Mouse (Mus musculus): Measurements from ENCODE around the gene Fancc.
A peak's percentile ranks its signal among the peaks of the same experiment; 100 is the strongest.
"Not testable (repeated sequence)": the region's sequence is repeated elsewhere in the genome, so short reads cannot be mapped to it uniquely, and the experiment has no call there.

The Fancc gene

DNA sequence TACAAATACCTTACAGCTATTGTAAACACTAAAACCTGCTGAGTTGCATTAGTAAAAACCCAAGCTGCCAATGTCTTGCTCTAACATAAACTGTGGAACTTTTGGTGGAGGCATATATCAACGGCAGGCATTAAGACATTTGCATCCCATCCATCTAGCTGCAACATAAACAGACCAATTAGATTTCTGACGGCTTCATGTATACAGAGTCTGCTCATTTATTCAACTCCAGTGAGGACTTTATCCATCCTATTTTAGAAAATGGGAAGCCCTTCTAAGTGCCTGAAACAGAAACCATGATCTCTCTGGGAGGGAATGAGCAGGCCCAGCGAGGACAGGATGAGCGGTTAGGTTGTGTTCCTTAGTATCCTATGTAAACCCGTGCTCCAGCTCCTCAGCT is 18.5 kb upstream of the Fancc start:
- no peak for DNase-seq (ENCODE audit: low spot score in 2 of 2)

DNA sequence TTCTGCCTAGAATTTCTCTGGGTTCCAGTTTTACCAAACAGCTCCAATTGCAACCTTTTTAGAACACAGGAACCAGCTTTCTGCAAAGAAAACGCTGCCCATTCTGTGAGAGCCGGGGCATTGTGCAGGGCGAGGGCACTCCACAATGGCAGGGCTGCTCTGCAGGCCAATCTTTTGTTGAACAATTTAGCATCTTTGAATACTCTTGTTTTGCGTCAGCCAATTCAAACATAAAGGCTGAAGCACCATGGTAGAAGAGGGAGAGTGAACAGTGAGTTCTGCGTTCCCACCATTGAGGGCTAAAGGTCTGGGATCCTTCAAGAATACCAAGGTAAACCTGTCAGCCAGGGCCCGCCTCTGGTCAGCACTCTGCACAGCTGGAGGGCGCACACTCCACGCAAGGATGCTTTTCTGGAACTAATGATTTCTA is 17.9 kb upstream of the Fancc start:
- DNase-seq (ENCODE audit: low spot score in 2 of 2), result no peak

DNA sequence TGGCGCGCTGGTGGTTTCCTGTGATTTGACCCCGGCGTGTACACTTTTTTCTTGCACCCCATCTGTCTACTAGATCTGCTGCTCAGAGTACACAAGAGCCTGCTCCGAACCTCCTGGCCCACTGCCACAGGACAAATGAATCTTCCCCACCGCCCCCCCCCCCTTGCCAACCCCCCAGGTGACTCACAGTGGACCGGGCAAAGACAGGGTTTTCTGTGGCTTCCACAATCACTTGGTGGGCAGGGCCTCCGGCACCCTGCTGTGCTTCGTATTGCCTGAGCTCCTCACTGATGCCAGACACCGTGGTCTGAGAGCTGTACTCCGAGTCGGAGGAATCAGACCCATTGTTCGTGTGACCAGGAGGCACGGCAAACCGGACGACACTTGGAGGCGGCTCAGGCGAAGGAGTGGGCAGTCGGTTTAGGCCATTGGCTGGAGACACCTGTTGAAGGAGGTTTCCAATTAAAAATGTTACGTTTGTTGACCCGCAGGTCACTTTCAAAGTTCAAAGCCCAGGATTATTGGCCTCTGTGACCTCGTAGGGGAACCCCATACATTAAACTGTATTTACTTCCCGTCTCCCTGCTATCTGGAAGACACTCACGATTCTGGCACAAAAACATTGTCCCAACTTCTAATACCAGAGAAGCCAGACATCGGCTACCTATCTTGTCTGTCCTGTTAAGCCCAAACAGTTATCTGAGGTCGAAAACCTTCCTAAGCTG is 16.5 kb upstream of the Fancc start:
- no peak for DNase-seq (ENCODE audit: low spot score in 2 of 2)

DNA sequence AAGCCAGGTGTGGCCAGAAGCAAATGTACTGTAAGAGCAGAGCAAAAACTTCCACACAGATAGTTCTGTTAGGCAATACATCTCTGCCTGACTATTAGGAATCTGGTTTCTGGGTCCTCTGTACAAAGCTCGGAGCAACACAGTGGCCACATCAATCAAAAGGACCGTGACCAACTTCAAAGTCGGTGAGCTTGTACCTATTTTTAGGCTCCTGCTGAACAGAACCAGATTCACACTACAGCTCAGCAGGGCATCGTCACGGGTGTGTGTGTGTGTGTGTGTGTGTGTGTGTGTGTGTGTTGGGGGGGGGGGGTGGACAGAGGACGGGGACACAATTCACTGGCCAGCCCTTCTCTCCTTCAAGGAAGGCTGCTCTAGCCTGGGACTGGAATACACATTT is 15.3 kb upstream of the Fancc start:
- DNase-seq (ENCODE audit: low spot score in 2 of 2), result no peak

DNA sequence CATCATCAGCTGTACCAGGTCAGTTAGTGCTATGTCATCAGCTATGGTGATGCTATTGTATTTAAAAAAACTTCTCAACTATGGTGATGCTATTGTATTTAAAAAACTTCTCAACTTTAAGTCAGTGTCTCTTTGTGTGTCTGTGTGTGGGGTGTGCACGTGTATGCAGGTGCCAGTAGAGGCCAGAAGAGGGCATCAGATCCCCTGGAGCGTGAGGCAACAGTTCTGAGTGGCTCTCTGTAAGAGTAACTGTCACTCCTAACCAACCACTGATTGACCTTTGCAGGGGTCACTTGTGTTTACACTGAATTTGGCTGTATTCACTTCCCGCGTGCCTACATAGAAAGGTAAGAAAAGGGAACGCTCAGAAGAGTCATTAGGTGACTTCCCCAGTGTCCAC is 10.7 kb upstream of the Fancc start:
- DNase-seq (ENCODE audit: low spot score in 2 of 2), result no peak

DNA sequence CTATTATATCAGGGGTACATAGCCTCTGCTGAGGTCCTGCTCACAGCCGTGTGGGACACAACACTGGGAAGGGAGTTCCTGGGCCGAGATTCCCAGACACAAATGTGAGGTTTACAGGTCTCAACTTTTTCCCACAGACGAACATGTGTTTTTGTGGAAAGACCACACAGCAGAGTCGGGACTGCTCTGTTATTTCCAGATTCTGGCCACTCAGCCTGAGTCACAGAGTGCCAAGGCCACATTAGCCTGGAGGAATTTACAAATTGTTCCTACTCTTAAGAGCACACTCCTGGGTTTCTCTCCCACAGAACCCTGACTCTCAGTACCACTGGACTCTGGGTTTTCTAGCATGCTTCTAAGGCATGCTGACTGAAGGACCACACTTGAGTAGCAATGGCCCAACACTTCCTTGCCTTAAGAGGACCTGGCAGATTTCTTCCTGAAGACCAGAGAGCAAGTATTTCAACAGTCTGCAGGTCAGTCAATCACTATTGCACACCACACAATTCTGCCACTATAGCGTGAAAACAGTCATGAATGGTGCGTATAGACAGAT is 10.0 kb upstream of the Fancc start:
- DNase-seq (ENCODE audit: low spot score in 2 of 2), result no peak

DNA sequence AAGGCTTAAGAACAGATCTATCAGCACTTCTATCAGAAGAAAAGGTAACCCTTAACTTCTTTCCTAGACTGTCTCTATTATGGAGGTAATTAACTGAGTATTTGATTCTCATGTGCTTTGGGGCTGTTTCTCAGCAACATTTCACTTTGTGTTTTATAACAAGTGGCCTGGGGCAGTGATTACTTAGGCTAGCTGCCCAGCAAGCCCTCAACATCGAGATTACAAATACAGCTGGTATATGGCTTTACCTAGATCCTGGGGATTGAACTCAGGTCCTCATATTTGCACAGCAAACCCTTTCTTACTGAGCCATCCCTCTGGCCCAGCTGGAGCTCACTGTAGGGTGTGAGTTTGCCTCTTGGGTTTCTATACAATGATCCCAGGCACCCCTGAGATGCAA is 9.3 kb upstream of the Fancc start:
- no peak for DNase-seq (ENCODE audit: low spot score in 2 of 2)

DNA sequence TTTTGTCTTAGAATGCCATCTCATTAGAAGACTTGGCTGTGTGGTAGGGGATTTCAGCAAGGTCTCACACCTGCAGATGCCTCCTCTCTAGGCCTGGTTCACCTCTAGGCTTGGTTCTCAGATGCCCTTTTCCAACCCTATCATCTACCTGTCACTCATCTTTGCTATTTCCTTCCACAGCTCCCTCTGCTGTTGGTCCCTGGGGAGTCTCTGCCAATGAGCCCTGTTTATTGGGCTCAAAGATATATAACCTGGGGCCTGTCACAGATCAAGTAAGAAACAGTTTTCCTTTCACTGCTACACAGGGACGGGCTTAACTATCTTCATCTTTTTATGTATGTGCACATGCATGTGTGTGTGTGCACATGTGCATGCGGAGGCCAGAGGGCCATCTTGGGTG is 5.3 kb upstream of the Fancc start:
- no peak for DNase-seq (ENCODE audit: low spot score in 2 of 2)

DNA sequence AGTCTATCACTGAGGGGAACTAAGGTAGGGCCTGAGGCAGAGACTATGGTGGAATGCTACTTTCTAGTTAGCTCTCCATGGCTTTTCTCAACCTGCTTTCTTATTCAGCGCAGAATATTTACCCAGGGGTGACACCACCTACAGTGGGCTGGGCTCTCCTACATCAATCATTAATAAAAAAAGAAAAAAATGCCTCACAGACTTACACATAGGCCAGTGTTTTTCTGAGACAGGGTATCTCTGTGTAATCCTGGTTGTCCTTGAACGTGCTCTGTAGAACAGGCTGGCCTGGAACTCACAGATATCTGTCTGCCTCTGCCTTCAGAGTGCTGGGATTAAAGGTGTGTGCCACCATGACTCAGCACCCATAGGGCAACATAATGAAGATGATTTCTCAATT is 2.4 kb upstream of the Fancc start:
- DNase-seq (ENCODE audit: low spot score in 2 of 2), result no peak

DNA sequence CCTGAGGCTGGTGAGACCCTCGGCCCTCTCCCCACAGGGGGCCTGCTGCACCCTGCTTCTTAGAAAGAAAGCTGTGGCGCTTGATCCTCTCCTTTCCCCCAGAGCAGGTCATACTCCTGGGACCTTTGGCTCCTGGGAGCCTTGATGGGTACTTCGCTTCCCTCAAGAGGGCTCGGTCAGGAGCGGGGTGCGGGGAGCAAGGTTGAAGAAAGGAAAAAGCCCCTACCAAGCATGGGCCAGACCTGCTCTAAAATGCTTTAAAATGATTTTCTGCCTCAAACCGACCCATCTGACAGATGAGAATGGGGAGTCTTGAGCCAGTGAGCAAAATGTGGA is 9.4 kb downstream of the Fancc start:
- DNase-seq (ENCODE audit: low spot score in 2 of 2), result no peak

DNA sequence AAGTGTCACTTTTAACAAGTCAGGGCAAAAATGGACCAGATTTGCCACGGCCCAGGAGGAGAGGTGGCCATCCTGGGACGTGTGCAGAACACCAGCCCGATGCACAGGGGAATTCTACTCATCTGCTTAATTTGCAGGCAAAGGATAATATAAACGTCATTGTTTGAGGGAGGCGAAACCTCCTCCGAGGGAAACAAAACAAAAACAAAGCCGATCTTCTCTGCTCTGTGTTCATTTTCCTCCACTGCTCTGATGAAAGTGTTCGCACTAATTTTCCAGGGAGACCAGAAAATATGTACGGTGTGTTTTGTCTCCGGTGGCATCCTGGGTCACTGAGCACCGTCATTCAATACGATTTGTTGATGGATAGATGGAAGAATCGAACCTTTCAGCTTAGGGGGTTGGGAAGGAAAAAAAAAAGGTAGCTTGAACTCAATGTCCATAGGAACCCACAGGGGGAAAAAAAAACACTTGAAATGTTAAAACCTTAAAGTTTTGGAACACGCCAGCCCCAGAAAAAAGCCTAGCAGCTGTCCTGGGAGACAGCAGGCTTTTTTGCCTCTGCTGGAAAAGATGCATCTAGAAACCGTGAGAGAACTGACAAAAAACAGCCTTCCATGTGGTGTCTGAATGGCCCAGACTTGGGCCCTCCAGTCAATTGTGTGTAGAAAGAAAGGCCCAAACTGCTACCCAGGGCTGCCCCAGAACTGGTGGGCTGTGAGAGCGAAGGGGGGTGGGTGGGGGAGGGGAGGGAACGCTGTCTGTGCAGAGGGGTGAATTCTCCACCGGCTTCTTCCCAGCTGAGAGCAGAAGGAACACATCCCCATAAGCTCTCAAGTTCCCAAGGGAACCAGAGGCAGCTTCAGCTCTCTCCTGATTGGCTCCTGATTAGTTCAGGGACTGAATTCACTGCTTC is 10.0 kb downstream of the Fancc start:
- DNase-seq (ENCODE audit: low spot score in 2 of 2), result no peak

DNA sequence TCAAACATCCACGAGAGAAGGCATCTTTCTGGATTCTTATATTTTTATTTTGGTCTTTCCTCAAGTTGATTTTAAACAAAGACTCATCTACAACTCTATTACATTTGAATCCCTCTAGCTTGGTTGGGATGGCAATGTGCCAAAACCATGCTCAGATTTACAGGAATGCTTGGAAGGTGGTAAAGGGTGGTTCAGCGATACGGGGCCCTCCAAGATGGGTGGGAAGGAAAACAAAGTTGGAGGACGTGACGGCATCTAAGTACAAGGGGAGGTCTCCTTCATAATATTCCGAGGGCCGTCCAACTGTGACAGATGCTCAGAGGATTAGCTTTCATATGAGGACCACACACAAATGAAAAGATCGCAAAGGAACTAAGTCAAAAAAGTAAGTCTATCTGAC is 21.7 kb downstream of the Fancc start:
- DNase-seq (ENCODE audit: low spot score in 2 of 2), result no peak

DNA sequence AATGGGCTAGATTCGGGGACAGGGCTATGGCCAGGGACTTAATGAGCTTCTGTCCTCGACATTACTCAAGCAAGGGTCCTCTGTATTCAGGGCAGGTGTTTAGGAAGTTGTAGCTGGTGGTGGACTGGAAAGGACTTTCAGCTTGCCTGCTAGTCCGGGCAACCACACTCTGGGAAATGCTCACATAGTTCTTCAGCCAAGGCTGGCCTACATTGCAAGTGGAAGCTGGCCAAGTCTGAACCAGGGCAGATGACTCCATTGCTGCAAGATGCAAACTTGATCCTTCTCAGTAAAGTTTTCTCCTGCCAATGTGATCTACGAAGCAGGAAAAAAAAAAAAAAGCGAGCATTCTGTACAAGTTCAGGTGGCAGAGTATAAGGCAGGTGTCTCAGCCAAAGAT is 44.2 kb downstream of the Fancc start:
- peak in 1 of 2 experiments; percentile 6 for DNase-seq (ENCODE audit: low spot score in 2 of 2)

DNA sequence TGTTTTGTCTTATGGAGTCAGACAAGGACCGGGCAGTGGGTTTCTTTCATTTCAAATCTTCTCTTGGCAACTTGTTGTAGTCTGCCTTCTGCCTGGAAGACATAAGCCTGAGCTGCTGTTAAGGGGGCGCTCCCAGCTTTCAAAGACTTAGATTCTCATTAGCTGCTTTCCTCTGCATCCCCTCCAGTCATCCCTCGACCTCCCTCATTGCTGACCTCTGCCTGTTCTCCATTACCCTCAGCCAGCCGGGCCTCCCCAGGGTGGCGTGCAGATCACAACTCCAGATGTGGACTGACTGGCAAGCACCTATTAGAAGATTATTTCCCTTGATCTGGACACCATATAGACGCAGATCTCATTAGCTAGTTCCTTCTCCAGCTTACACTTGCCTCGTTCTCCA is 45.9 kb downstream of the Fancc start:
- no peak for DNase-seq (ENCODE audit: low spot score in 2 of 2)

DNA sequence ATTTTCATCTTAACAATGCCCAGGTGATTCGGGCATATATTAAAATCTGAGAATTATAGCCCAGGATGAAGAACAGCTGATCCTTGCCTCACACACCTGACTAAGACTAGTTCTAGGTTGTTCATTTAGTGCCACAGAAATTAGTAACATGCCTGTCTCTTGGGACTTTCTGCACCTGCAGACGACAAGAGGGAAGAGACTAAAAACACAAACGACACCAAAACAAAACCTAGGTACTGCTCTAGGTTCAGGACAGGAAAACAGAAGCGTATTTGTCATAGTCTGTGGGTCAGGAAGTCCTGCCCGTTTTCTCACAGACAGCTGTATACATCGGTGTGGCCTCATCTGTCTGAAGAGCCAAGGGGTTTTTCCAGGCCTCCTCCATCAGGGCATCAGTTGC is 51.7 kb downstream of the Fancc start:
- no peak for DNase-seq (ENCODE audit: low spot score in 2 of 2)

DNA sequence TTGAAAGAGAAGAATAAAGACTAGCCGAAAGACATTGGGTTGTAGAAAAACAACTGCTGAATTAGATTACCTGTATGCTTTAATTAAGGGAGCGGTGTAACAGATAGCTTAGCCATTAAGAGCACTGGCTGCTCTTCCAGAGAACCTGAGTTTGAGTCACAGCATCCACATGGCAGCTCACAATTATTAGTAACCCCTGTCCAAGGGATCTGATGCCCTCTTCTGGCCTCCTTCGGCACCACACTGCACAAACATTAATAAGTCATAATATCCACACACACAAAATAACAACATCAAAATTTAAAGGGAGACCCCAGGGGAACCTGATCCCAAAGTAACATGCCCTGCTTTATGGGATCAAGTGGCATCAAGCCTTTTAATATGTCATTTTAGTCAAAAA is 64.3 kb downstream of the Fancc start:
- DNase-seq (ENCODE audit: low spot score in 2 of 2), result no peak

DNA sequence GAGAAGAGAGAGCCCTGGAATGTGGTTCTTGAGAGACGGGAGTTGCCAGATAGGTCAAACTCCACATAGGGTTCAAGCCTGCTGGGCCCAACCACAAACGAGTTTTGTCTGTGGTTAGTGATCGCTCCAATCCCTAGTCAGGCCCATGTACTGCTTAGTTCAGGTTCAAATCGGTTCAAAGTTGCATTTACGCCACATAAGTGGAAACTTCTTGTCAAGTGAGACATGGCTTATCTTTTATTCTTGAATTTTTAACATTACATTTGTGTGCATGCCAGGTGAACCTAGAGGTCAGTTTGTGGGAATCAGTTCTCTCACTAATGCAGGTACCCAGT is 65.3 kb downstream of the Fancc start:
- no peak for DNase-seq (ENCODE audit: low spot score in 2 of 2)

DNA sequence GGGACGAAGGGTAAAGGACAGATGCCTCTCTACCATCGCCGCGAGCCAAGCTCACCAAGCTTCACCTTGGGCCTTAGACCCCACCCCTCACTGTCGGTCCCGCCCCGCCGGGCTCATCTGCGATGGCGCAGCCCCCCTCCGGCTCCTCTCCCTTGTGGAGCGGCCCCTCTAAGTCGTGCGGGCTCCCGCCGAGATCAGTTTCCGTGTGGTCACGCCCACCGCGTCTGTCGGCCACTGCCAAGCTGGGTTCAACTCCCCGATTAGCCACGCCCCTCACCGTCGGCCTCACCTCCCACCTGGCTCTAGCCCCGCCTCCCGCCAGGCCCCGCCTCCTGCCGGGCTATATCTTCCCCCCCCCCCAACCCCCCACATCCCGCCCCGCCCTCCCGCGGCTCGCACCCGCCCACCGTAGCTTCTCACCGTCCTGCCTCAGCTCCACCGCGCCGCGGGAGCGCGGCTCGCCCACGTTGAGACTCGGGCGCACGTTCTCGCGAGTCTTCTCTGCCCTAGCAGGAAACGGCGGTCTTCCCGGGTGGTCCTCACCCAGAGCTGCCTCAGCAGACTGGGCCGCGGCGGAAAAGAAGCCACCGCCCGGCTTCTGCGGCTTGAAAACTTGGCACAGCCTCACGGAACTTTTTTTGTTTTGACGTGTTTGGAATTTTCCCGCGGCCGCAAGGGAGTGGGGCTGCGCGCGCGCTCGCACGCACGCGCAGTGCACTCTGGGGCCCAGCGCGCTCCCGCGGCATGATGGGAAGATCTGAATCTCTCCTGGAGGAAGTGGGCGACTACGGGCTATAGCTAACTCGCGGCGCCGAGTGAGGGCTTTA is 65.8 kb downstream of the Fancc start:
- peak; percentile 68 to 89 for DNase-seq (ENCODE audit: low spot score in 2 of 2)

DNA sequence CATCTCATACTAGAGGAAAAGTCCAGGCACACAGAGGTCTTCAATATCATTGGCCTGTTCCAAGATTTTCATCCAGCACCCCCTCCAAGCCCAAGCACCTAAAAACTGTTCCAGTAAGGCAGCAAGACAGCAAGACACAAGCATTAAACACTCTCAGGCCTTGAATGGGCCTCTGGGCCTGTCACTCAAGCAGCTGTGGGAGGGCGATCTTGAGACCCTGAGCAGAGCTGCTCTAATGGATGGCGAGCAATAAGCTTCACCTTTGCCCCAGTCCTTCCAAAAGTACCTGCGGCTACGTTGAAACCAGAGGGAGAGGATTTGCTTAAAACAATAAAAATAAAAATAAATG is 66.4 kb downstream of the Fancc start:
- no peak for DNase-seq (ENCODE audit: low spot score in 2 of 2)

DNA sequence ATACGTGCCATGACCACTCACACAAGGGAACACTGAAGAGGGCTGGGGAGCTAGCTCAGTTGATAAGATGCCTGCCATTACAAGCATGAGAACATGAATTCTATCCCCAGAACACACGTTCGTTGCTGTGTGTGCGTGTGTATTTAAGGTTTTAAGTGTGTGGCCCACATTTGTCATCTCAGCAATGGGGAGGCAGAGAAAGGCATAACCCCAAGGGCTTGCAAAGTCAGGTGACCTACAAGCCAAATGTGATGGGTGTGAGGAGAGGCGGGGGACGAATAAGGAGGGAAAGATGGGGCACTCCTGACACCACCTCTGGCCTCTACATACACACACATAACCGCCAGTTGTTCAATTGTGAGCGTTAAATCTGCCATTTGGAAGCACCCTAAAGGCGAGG is 66.9 kb downstream of the Fancc start:
- DNase-seq (ENCODE audit: low spot score in 2 of 2), result no peak

DNA sequence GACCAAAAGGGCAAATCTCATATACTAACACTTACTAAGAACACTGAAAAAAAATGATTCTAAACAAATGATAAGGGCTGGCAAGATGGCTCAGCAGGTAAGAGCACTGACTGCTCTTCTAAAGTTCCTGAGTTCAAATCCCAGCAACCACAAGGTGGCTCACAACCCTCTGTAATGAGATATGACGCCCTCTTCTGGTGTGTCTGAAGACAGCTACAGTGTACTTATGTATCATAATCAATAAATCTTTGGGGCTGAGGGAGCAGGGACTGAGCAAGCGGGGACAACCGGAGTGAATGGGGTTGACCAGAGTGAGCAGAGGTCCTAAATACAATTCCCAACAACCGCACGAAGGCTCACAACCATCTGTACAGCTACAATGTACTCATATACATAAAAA is 68.9 kb downstream of the Fancc start:
- DNase-seq (ENCODE audit: low spot score in 2 of 2), result not testable (repeated sequence)

DNA sequence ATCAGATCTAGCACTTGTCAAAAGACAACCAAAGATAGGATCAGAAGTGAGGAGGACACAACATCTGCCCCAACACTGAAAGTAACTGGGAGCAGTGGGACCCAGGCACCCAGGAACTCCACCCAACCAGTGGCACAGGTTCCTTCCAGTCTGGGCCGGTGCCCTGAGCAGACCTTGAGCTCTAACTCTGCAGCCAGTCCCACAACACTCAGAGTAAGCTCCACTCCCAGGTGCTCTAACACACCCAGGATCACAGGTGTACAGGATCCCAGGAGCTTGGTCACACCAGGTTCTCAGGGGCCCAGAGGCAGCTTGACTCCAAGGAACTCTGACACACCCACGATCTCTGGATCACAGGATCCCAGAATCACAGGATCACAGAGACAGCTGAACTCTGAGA is 74.0 kb downstream of the Fancc start:
- DNase-seq (ENCODE audit: low spot score in 2 of 2), result no peak
